Mouse (Mus musculus) right cerebral cortex, adult 2 months (tissue): ENCODE data around the gene Sh3bp1.

Experiments used
- DNase-seq, 2 experiments: peaks; one replicate each; pipeline ENCODE4 v3.0.0; 2021 to 2022; ENCODE audit warnings: low spot score in 2 of 2

The Sh3bp1 gene

GRCm38 (mm10) chr15:78947657-78948056, 48.1 kb downstream of the Sh3bp1 start, which contains the start of gene Triobp:
Gene Triobp (plus strand): TSS chr15:78947724.
- DNase-seq = peak; percentile 82 to 86

GRCm38 (mm10) chr15:78948152-78948725, 48.7 kb downstream of the Sh3bp1 start:
- no peak for DNase-seq

GRCm38 (mm10) chr15:78948883-78949282, 49.3 kb downstream of the Sh3bp1 start:
- no peak for DNase-seq

DNA sequence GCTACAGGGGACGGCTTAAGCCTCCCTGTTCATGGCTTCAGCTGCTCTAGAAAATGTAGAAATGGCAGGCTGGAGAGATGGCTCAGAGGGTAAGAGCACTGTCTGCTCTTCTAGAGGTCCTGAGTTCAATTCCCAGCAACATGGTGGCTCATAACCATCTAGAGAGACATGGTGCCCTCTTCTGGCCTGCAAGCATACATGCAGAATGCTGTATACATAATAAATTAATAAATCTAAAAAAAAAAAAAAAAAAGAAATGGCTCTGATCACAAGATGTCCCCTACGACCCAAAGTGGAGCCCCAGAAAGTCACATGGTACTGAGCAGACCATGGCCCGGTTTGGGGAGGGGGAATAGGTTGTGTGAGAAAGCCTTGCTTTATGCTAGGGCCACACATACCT, 56.1 kb downstream of the Sh3bp1 start:
- DNase-seq = no peak

DNA sequence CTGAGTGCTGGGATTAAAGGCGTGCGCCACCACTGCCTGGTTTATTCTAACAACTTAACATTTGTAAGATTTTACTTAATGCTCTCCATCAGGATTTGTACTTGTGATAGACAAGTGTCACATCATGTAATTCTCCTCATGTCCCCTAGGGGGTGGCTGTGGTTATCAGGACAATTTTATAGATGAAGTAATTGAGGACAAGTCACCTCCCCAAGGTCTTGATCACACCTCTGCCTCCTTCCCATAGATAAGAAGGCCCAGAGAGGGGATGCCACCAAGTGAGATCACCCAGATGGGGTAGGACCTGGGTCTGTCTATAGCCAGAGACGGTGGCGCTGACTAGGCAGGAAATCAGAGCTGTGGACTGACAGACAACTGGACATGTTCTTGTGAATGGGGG, 56.8 kb downstream of the Sh3bp1 start:
- DNase-seq = no peak

GRCm38 (mm10) chr15:78957021-78957420, 57.5 kb downstream of the Sh3bp1 start:
- no peak for DNase-seq

DNA sequence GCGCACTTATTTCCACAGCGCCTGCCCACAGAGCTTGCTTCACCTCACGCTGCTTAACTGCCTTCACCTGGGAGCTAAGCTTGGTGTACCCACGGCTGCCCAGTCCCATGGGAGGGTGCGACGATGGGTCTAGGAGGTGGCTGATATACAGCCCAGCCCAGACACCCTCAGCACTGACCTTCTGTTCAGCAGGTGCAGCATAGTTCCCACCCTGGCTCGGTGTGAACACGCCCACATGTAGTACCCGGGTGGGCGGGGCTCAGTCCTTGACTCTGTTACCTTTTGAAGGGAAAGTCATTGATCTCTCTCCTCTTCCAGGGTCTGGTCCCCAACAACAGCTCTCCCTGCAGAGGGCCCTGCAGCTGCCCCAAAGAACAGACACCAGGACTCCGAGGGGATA, 60.0 kb downstream of the Sh3bp1 start:
- no peak for DNase-seq

DNA sequence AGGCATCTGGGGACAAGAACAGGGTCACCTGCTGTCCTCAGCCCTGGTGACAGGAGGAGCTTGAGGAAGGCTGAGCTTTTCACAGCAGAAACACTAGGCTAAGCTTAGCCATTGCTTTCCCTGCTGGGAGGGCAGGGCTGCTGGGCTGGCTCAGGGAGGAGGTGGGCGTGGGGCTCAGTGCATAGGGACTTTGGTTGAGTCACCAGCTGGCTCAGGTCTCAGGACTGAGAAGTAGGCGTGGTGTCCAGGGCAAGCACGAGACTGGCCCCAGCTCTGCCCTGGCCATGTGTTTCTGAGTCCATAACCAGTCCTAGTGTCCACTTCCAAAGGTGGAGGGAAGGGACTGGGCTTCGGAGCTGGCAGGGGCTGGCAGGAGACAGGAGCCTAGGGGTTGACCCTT, 60.5 kb downstream of the Sh3bp1 start:
- no peak for DNase-seq
